Mouse (Mus musculus) testis, adult 2 months (tissue): Measurements from ENCODE around the gene Nxpe4.

Source experiments
- CTCF ChIP-seq: fragments of 200-500 bp; IDR thresholded peaks from 2 replicates; pipeline ENCODE4 v1.5.1; 2012; ENCODE audit warnings: low read depth, mild to moderate bottlenecking, inconsistent platforms, low read length, moderate library complexity; ENCODE audit not compliant: control insufficient read depth, insufficient read depth, insufficient replicate concordance
- POLR2A ChIP-seq: fragments of 200-500 bp; IDR thresholded peaks from 2 replicates; pipeline ENCODE4 v1.6.1; 2012; ENCODE audit warnings: low read depth, mild to moderate bottlenecking, inconsistent platforms, low read length, moderate library complexity; ENCODE audit not compliant: control insufficient read depth

- no peak for TF ChIP-seq CTCF
- TF ChIP-seq POLR2A, result no peak
These were observed 115.0 kb downstream of the Nxpe4 start for GRCm38 (mm10) chr9:48276831-48277230.
